Mouse (Mus musculus): ENCODE data around the gene Mrfap1. TPM values are rescaled to one million over a fixed set of nuclear protein-coding genes. Genes with fewer than 3 reads are reported as not detected.

Gene Mrfap1
- polyA plus RNA-seq, 1 experiment from 2014 or later: 296 TPM

DNA sequence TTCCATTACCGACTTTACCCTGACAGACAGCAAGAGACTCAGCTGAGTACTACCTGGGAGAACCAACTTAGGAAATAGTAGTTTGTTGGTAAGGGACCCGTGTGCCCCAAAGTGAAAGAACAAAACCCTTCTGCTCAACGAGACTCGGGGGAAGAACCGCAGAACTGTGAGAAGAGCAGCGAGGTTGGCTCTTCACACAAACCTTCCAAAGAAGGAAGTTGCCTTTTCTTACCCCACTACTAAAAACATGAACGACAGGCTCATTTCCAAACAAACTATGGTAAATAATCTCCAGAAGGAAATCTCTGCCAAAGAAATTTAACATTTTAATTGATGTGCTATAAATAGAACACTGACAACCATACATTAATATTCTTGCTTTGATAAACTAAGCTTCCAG is 49.5 kb downstream of the Mrfap1 start:
- Histone ChIP-seq H3K4me2 (ENCODE audit: low read length) (peak overlapping the region; percentile 98), H3K9ac (ENCODE audit: low read depth, low read length) (no peak overlapping the region), H3K4me1 (ENCODE audit: control insufficient read depth, insufficient read depth, low read depth, low read length) (peaks cover 17% of the 10 kb centered on the region), H3K27ac (ENCODE audit: low read depth, low read length) (no peak overlapping the region), H3K27me3 (replicated peaks; ENCODE audit: control insufficient read depth, insufficient read depth, low read length) (no peaks in the 10 kb centered on the region), H3K36me3 (ENCODE audit: control insufficient read depth, insufficient read depth, low read length) (no peaks in the 10 kb centered on the region), H3K9me3 (ENCODE audit: control insufficient read depth, low read length) (no peaks in the 10 kb centered on the region), H3K4me3 (ENCODE audit: low read length) (peak overlapping the region; percentile 99; the same call in 1 of the 2 replicates)
- ATAC-seq: no peak
- 89% methylated on average over 7 of the region's 7 CpGs for WGBS

Other genes starting within 250 kb of the Mrfap1 start
- gene Tbc1d14, start 203.5 kb downstream of the Mrfap1 start, polyA plus RNA-seq (2015; fragmentation: Nextera tagmentation; extraction: Ambion mirVana): 63.8 and 74.4 TPM in 2 replicates
- gene D5Ertd579e, start 100.7 kb downstream of the Mrfap1 start, polyA plus RNA-seq (2015; fragmentation: Nextera tagmentation; extraction: Ambion mirVana): 25.9 and 32.6 TPM in 2 replicates
- 25.4 and 26.0 TPM in 2 replicates for gene Bloc1s4, start 48.1 kb downstream of the Mrfap1 start, polyA plus RNA-seq (2015; fragmentation: Nextera tagmentation; extraction: Ambion mirVana)
- gene Man2b2, start 33.9 kb upstream of the Mrfap1 start, polyA plus RNA-seq (2015; fragmentation: Nextera tagmentation; extraction: Ambion mirVana): 13.8 and 15.2 TPM in 2 replicates
- gene Ppp2r2c, start 71.7 kb upstream of the Mrfap1 start, polyA plus RNA-seq (2015; fragmentation: Nextera tagmentation; extraction: Ambion mirVana): 52.4 and 58.2 TPM in 2 replicates
- gene Wfs1, start 192.4 kb upstream of the Mrfap1 start, polyA plus RNA-seq (2015; fragmentation: Nextera tagmentation; extraction: Ambion mirVana): 11.0 and 12.3 TPM in 2 replicates

Measured in hindbrain, embryonic 16.5 days (tissue).